Comparison of ENCODE assay signal across 8 mouse cellular contexts in genomic region chr4:108360136-108361055, GRCm38 (mm10). TPM values are rescaled to one million over a fixed set of nuclear protein-coding genes. Genes with fewer than 3 reads are reported as not detected.
DNase-seq lines count a peak whose midpoint lies in the region; ATAC-seq and TF ChIP-seq lines count a peak whose summit lies in the region.

No protein-coding gene starts in this region.

- peak overlapping the region; percentile 45 for H3K4me2 ChIP-seq in forebrain, embryonic 16.5 days (ENCODE audit: low read length)
- peak overlapping the region; percentile 39 for H3K4me2 ChIP-seq in hindbrain, embryonic 13.5 days
- peak overlapping the region; percentile 30 for H3K4me2 ChIP-seq in limb, embryonic 11.5 days (ENCODE audit: low read depth, severe bottlenecking)
- peak overlapping the region; percentile 32 for H3K4me2 ChIP-seq in midbrain, embryonic 13.5 days (replicated peaks)

- DNase-seq in urinary bladder, postnatal 4 days (ENCODE audit: low spot score in 2 of 2), result peak; percentile 68 to 71
- no peak for DNase-seq in urinary bladder, postnatal 10 days (ENCODE audit: low spot score)
- peak; percentile 94 for DNase-seq in limb, embryonic 11.5 days (ENCODE audit: low spot score)
- DNase-seq in adipocyte (ENCODE audit: low spot score), result no peak

- no peak for TF ChIP-seq CTCF in testis, adult 2 months (IDR thresholded peaks at IDR 0.05; ENCODE audit: control insufficient read depth, insufficient read depth, insufficient replicate concordance, low read depth, low read length)

- no peaks in the 10 kb centered on the region for H3K36me3 ChIP-seq in forebrain, embryonic 16.5 days (ENCODE audit: control insufficient read depth, insufficient read depth)
- H3K36me3 ChIP-seq in hindbrain, embryonic 13.5 days, result no peaks in the 10 kb centered on the region
- H3K36me3 ChIP-seq in limb, embryonic 11.5 days (ENCODE audit: control insufficient read depth, insufficient read depth, low read length), result no peaks in the 10 kb centered on the region
- no peaks in the 10 kb centered on the region for H3K36me3 ChIP-seq in midbrain, embryonic 13.5 days
- no peaks in the 10 kb centered on the region for H3K36me3 ChIP-seq in testis, adult 2 months (ENCODE audit: control insufficient read depth, insufficient read depth, low read length)

- peaks cover 42% of the 10 kb centered on the region for H3K4me1 ChIP-seq in forebrain, embryonic 16.5 days (replicated peaks; ENCODE audit: control insufficient read depth, insufficient read depth, low read length)
- H3K4me1 ChIP-seq in hindbrain, embryonic 13.5 days (replicated peaks), result peaks cover 58% of the 10 kb centered on the region
- peaks cover 60% of the 10 kb centered on the region for H3K4me1 ChIP-seq in limb, embryonic 11.5 days (ENCODE audit: control insufficient read depth, insufficient read depth, low read length)
- H3K4me1 ChIP-seq in midbrain, embryonic 13.5 days (replicated peaks), result peaks cover 61% of the 10 kb centered on the region
- H3K4me1 ChIP-seq in testis, adult 2 months (ENCODE audit: control insufficient read depth, insufficient read depth, low read length), result peaks cover 13% of the 10 kb centered on the region

- 5% methylated on average over 28 of the region's 28 CpGs for WGBS in forebrain, embryonic 16.5 days
- WGBS in hindbrain, embryonic 13.5 days, result 5% methylated on average over 28 of the region's 28 CpGs
- WGBS in limb, embryonic 11.5 days, result 7% methylated on average over 28 of the region's 28 CpGs
- 4% methylated on average over 28 of the region's 28 CpGs for WGBS in midbrain, embryonic 13.5 days

- no peaks in the 10 kb centered on the region for H3K27me3 ChIP-seq in forebrain, embryonic 16.5 days (replicated peaks; ENCODE audit: control insufficient read depth, insufficient read depth, low read length)
- no peaks in the 10 kb centered on the region for H3K27me3 ChIP-seq in hindbrain, embryonic 13.5 days
- no peaks in the 10 kb centered on the region for H3K27me3 ChIP-seq in limb, embryonic 11.5 days (ENCODE audit: control insufficient read depth, insufficient read depth, low read length)
- no peaks in the 10 kb centered on the region for H3K27me3 ChIP-seq in midbrain, embryonic 13.5 days
- H3K27me3 ChIP-seq in testis, adult 2 months (ENCODE audit: control insufficient read depth, insufficient read depth, low read length), result no peaks in the 10 kb centered on the region

- TF ChIP-seq POLR2A in testis, adult 2 months (IDR thresholded peaks at IDR 0.05; ENCODE audit: control insufficient read depth, low read depth, low read length), result no peak

- peak overlapping the region; percentile 26; the same call in 1 of the 2 replicates for H3K4me3 ChIP-seq in forebrain, embryonic 16.5 days (replicated peaks; ENCODE audit: low read length)
- 0 out of 2 replicates have a peak overlapping the region, but pooled peaks have one; percentile 11 for H3K4me3 ChIP-seq in hindbrain, embryonic 13.5 days
- H3K4me3 ChIP-seq in limb, embryonic 11.5 days (ENCODE audit: low read depth, low read length), result peak overlapping the region; percentile 8; the same call in 1 of the 2 replicates
- no peak overlapping the region for H3K4me3 ChIP-seq in midbrain, embryonic 13.5 days (replicated peaks)
- peak overlapping the region; percentile 75 for H3K4me3 ChIP-seq in testis, adult 2 months (ENCODE audit: control insufficient read depth, low read depth, low read length)

- peak; percentile 94 for ATAC-seq in forebrain, embryonic 16.5 days
- peak; percentile 91 for ATAC-seq in hindbrain, embryonic 13.5 days (ENCODE audit: low FRiP score)
- peak; percentile 33; the same call in 1 of the 2 replicates for ATAC-seq in limb, embryonic 11.5 days (ENCODE audit: insufficient number of reproducible peaks, low FRiP score, low TSS enrichment, low read depth)
- peak; percentile 84 for ATAC-seq in midbrain, embryonic 13.5 days

- no peaks in the 10 kb centered on the region for H3K9me3 ChIP-seq in forebrain, embryonic 16.5 days (ENCODE audit: control insufficient read depth, low read length)
- H3K9me3 ChIP-seq in hindbrain, embryonic 13.5 days, result no peaks in the 10 kb centered on the region
- no peaks in the 10 kb centered on the region; the same call in 1 of the 2 replicates for H3K9me3 ChIP-seq in limb, embryonic 11.5 days (ENCODE audit: control insufficient read depth, low read length)
- H3K9me3 ChIP-seq in midbrain, embryonic 13.5 days, result no peaks in the 10 kb centered on the region

- peak overlapping the region; percentile 56 for H3K9ac ChIP-seq in forebrain, embryonic 16.5 days (replicated peaks; ENCODE audit: low read depth, low read length)
- H3K9ac ChIP-seq in hindbrain, embryonic 13.5 days, result peak overlapping the region; percentile 51
- H3K9ac ChIP-seq in limb, embryonic 11.5 days (ENCODE audit: low read length), result peak overlapping the region; percentile 46
- H3K9ac ChIP-seq in midbrain, embryonic 13.5 days (replicated peaks), result 0 out of 2 replicates have a peak overlapping the region, but pooled peaks have one; percentile 16

- peak overlapping the region; percentile 98 for H3K27ac ChIP-seq in forebrain, embryonic 16.5 days (ENCODE audit: low read length)
- H3K27ac ChIP-seq in hindbrain, embryonic 13.5 days, result peak overlapping the region; percentile 96
- H3K27ac ChIP-seq in limb, embryonic 11.5 days (replicated peaks; ENCODE audit: low read depth, low read length), result peak overlapping the region; percentile 92
- H3K27ac ChIP-seq in midbrain, embryonic 13.5 days, result peak overlapping the region; percentile 96
- no peak overlapping the region for H3K27ac ChIP-seq in testis, adult 2 months (ENCODE audit: control insufficient read depth, insufficient read depth, low read depth, low read length)

RNA-seq across cellular contexts. Expression of gene Shisal2a, which starts 22.8 kb away (rescaled TPM):
- polyA plus RNA-seq in forebrain, embryonic 16.5 days (2015; fragmentation: Nextera tagmentation; extraction: Ambion mirVana), result 1.7 and 2.7 TPM in 2 replicates
- 4.9 and 5.3 TPM in 2 replicates for polyA plus RNA-seq in hindbrain, embryonic 13.5 days (2015; fragmentation: Nextera tagmentation; extraction: Ambion mirVana)
- polyA plus RNA-seq in limb, embryonic 11.5 days (2014; fragmentation: Nextera tagmentation; extraction: Ambion mirVana), result 6.8 and 8.6 TPM in 2 replicates
- 4.5 and 5.9 TPM in 2 replicates for polyA plus RNA-seq in midbrain, embryonic 13.5 days (2015; fragmentation: Nextera tagmentation; extraction: Ambion mirVana)
- 0.43 TPM in 1 of 2 replicates, not detected in the other for polyA plus RNA-seq in testis, adult 2 months (2012; rRNA removed)

RNA-seq across cellular contexts. Expression of gene Coa7, which starts 32.5 kb away (rescaled TPM):
- 56.7 and 58.5 TPM in 2 replicates for polyA plus RNA-seq in forebrain, embryonic 16.5 days (2015; fragmentation: Nextera tagmentation; extraction: Ambion mirVana)
- polyA plus RNA-seq in hindbrain, embryonic 13.5 days (2015; fragmentation: Nextera tagmentation; extraction: Ambion mirVana), result 49.9 and 50.0 TPM in 2 replicates
- polyA plus RNA-seq in limb, embryonic 11.5 days (2014; fragmentation: Nextera tagmentation; extraction: Ambion mirVana), result 56.3 and 60.7 TPM in 2 replicates
- polyA plus RNA-seq in midbrain, embryonic 13.5 days (2015; fragmentation: Nextera tagmentation; extraction: Ambion mirVana), result 49.5 and 50.5 TPM in 2 replicates
- 3.6 and 3.7 TPM in 2 replicates for polyA plus RNA-seq in testis, adult 2 months (2012; rRNA removed)

RNA-seq across cellular contexts. Expression of gene Gpx7, which starts 46.4 kb away (rescaled TPM):
- polyA plus RNA-seq in forebrain, embryonic 16.5 days (2015; fragmentation: Nextera tagmentation; extraction: Ambion mirVana), result 26.3 and 28.3 TPM in 2 replicates
- 34.1 and 35.8 TPM in 2 replicates for polyA plus RNA-seq in hindbrain, embryonic 13.5 days (2015; fragmentation: Nextera tagmentation; extraction: Ambion mirVana)
- 51.7 and 53.6 TPM in 2 replicates for polyA plus RNA-seq in limb, embryonic 11.5 days (2014; fragmentation: Nextera tagmentation; extraction: Ambion mirVana)
- polyA plus RNA-seq in midbrain, embryonic 13.5 days (2015; fragmentation: Nextera tagmentation; extraction: Ambion mirVana), result 24.7 and 26.2 TPM in 2 replicates
- 1.1 and 1.6 TPM in 2 replicates for polyA plus RNA-seq in testis, adult 2 months (2012; rRNA removed)

RNA-seq across cellular contexts. Expression of gene Zyg11b, which starts 59.5 kb away (rescaled TPM):
- polyA plus RNA-seq in forebrain, embryonic 16.5 days (2015; fragmentation: Nextera tagmentation; extraction: Ambion mirVana), result 37.3 and 37.6 TPM in 2 replicates
- 27.1 and 27.7 TPM in 2 replicates for polyA plus RNA-seq in hindbrain, embryonic 13.5 days (2015; fragmentation: Nextera tagmentation; extraction: Ambion mirVana)
- polyA plus RNA-seq in limb, embryonic 11.5 days (2014; fragmentation: Nextera tagmentation; extraction: Ambion mirVana), result 14.6 and 15.1 TPM in 2 replicates
- polyA plus RNA-seq in midbrain, embryonic 13.5 days (2015; fragmentation: Nextera tagmentation; extraction: Ambion mirVana), result 30.3 and 30.9 TPM in 2 replicates
- 2.0 and 2.5 TPM in 2 replicates for polyA plus RNA-seq in testis, adult 2 months (2012; rRNA removed)

Comparison
In these comparisons a context has a peak if more than half of its experiments do, and no peak if none do; other contexts are left out.
1. DNase-seq: peak in urinary bladder, postnatal 4 days (2 of 2) and limb, embryonic 11.5 days (single experiment); none in urinary bladder, postnatal 10 days (single experiment) and adipocyte (single experiment).
2. ATAC-seq: peak in every context shown above with its lines; median percentile 94 in forebrain, embryonic 16.5 days; 91 in hindbrain, embryonic 13.5 days; 84 in midbrain, embryonic 13.5 days; 33 in limb, embryonic 11.5 days.
3. RNA of gene Coa7, which starts 32.5 kb away (polyA plus RNA-seq): 56.7 to 58.5 TPM in forebrain, embryonic 16.5 days, 56.3 to 60.7 TPM in limb, embryonic 11.5 days, 49.9 to 50.0 TPM in hindbrain, embryonic 13.5 days and 49.5 to 50.5 TPM in midbrain, embryonic 13.5 days; 3.6 to 3.7 TPM in testis, adult 2 months; every median in the first group is over 10 times any median in the second.
4. Peak in every context shown above with its lines, with median percentiles within 50 percentile points of each other: H3K4me2 ChIP-seq and H3K9ac ChIP-seq.